Mouse (Mus musculus) kidney, postnatal 0 days (tissue): ENCODE results near the gene Brca1. TPM values are rescaled to one million over a fixed set of nuclear protein-coding genes. Genes with fewer than 3 reads are reported as not detected.
A peak's percentile ranks its signal among the peaks of the same experiment; 100 is the strongest.

Experiments used
- ATAC-seq: fragments of 200-750 bp; cut with Nextera tagmentation; replicated peaks from 2 replicates; pipeline ENCODE4 v1.8.0; 2017; ENCODE audit warnings: low read depth, moderate number of reproducible peaks, moderate TSS enrichment, moderate library complexity; ENCODE audit not compliant: low FRiP score
- DNase-seq: peaks from one replicate; pipeline ENCODE4 v3.0.0-alpha.2; 2016; ENCODE audit warnings: low spot score
- H3K27ac ChIP-seq: fragments of 300-500 bp; sonication (generic); 2 replicates; pipeline ENCODE4 v1.5.1; 2014; ENCODE audit warnings: mild to moderate bottlenecking
- H3K27me3 ChIP-seq: fragments of 300-500 bp; sonication (generic); 2 replicates; pipeline ENCODE4 v1.6.1; 2014; ENCODE audit warnings: low read length, mixed read lengths; ENCODE audit not compliant: insufficient read depth
- H3K36me3 ChIP-seq: fragments of 300-500 bp; sonication (generic); 2 replicates; pipeline ENCODE4 v1.6.1; 2014; ENCODE audit warnings: low read length, mixed read lengths; ENCODE audit not compliant: insufficient read depth
- H3K4me1 ChIP-seq: fragments of 300-500 bp; sonication (generic); replicated peaks from 2 replicates; pipeline ENCODE4 v1.6.1; 2014; ENCODE audit warnings: antibody characterized with exemption, low read length, mixed read lengths; ENCODE audit not compliant: insufficient read depth
- H3K4me2 ChIP-seq: fragments of 300-500 bp; sonication (generic); 2 replicates; pipeline ENCODE4 v1.6.1; 2014; ENCODE audit warnings: mild to moderate bottlenecking, low read length, moderate library complexity, mixed read lengths
- H3K4me3 ChIP-seq: fragments of 300-500 bp; sonication (generic); replicated peaks from 2 replicates; pipeline ENCODE4 v1.5.1; 2014; ENCODE audit warnings: low read depth, low read length
- H3K9ac ChIP-seq: fragments of 300-500 bp; sonication (generic); 2 replicates; pipeline ENCODE4 v1.6.1; 2014; ENCODE audit warnings: low read depth, low read length
- H3K9me3 ChIP-seq: fragments of 300-500 bp; sonication (generic); replicated peaks from 2 replicates; pipeline ENCODE4 v1.6.1; 2016; ENCODE audit warnings: low read length, inconsistent platforms, mixed read lengths
- CTCF ChIP-seq: IDR thresholded peaks from 2 replicates; pipeline ENCODE4 v1.5.1; 2016; ENCODE audit warnings: antibody characterized with exemption, low read depth, mild to moderate bottlenecking, moderate library complexity
- WGBS: fragments of 180-500 bp; shearing (Covaris S2); extraction: QIAGEN DNeasy Blood & Tissue Kit; methylation state at CpG from one replicate; pipeline ENCODE4 v1.1.7; 2014; 5-methylcytosine and 5-hydroxymethylcytosine counted together
- polyA plus RNA-seq: library from polyadenylated mRNA; unstranded; fragments of >200 nt; fragmentation: Nextera tagmentation; extraction: Ambion mirVana; gene quantifications from 2 replicates; pipeline ENCODE4 v1.2.1, GENCODE M21; 2015

Brca1 gene
- 4.2 and 6.3 TPM in 2 replicates for polyA plus RNA-seq

- peak; percentile 98 for DNase-seq
- H3K4me1 ChIP-seq, result peaks cover 16% of the 10 kb centered on the region
- peak within 1 kb of the TSS; percentile 97 for H3K27ac ChIP-seq
- ATAC-seq, result peak; percentile 65
- H3K4me3 ChIP-seq, result peak within 1 kb of the TSS; percentile 77
- 0 out of 2 replicates have a peak, but pooled peaks cover 3% of the 10 kb centered on the region for H3K36me3 ChIP-seq
- H3K9me3 ChIP-seq, result no peaks in the 10 kb centered on the region
- peak within 1 kb of the TSS; percentile 81 for H3K9ac ChIP-seq
- TF ChIP-seq CTCF, result no peak
- WGBS, result under 1% methylated on average over 43 of the region's 43 CpGs
- H3K4me2 ChIP-seq, result peak within 1 kb of the TSS; percentile 77
- H3K27me3 ChIP-seq, result no peaks in the 10 kb centered on the region
Measured at GRCm38 (mm10) chr11:101551751-101552475, at the start of gene Brca1, which contains the start of gene Nbr1. Gene Brca1, minus strand, starts transcription at chr11:101551955. Gene Nbr1, plus strand, starts transcription at chr11:101552149.

DNA sequence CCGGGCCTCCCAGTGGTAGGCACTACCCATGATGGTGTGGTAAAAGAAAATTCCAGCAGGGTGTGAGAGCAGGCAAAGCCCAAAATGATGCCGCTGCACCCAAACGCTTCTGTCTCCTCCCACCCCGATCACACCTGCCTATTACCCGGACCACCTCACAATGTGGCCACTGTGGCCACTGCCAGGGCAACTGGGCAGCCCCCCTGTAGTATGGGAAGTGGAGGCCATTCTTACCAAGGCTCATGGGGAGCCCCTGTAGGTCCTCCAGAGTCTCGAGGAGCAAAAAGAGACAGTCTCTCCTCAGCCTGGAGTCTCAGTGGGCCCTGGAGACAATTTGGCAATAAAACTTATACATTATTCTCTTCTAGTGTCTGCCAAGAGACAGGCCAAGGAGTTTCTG lies 47.4 kb upstream of the Brca1 start, which contains the start of gene Gm11634:
TSS of gene Gm11634 (minus strand) at position 101 of the 400 bp plus-strand sequence.
- no peak for TF ChIP-seq CTCF
- Histone ChIP-seq H3K4me3 (no peak within 1 kb of the TSS), H3K4me1 (no peaks in the 10 kb centered on the region), H3K36me3 (no peaks in the 10 kb centered on the region), H3K9ac (no peak within 1 kb of the TSS), H3K4me2 (no peak within 1 kb of the TSS), H3K27ac (no peak within 1 kb of the TSS), H3K27me3 (no peaks in the 10 kb centered on the region), H3K9me3 (no peaks in the 10 kb centered on the region)
- no peak for DNase-seq
- ATAC-seq, result no peak
- 82% methylated on average over 6 of the region's 6 CpGs for WGBS

DNA sequence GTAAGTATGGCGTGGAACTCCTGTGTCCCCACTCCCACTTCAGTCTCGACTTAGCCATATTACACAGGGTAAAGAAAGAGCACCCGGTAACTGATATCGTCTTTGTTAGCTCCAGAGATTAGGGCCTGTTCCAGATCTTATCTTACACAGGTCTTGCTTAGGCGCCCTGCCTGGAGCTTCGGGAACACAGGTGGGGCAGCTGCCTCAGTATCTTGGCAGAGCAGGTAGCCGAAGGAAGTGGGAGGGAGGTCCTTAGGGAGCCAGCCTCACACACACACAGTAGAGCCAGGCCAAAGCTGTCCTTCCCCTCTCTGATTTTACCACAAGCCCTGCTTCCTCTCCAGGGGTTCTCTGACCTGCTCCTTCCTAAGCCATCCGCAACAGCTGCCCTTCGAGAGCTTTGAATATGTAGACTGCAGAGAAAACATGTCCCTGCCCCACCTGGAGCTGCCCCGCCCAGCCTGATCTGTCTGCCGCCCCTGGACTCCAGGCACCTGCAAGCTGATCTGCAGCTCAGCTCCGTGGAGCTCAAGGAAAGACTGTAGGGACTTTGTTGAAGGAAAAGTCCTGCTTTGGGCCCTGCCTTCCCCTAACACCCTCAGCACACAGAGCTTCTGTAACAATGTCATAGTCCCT lies 38.4 kb upstream of the Brca1 start:
- WGBS, result 76% methylated on average over 12 of the region's 12 CpGs
- no peak for ATAC-seq

GRCm38 (mm10) chr11:101589444-101589843 lies 37.7 kb upstream of the Brca1 start:
- Histone ChIP-seq H3K27me3 (no peaks in the 10 kb centered on the region), H3K4me2 (no peak overlapping the region), H3K4me1 (no peaks in the 10 kb centered on the region), H3K27ac (peak overlapping the region; percentile 69; the same call in 1 of the 2 replicates), H3K9ac (no peak overlapping the region), H3K4me3 (no peak overlapping the region), H3K9me3 (no peaks in the 10 kb centered on the region), H3K36me3 (no peaks in the 10 kb centered on the region)
- DNase-seq (peak; percentile 82), ATAC-seq (peak; percentile 62)
- TF ChIP-seq CTCF, result peak; percentile 84
- 26% methylated on average over 5 of the region's 5 CpGs for WGBS

More for the DNA sequence above, 38.4 kb upstream of the Brca1 start:
- Histone ChIP-seq H3K9me3 (no peaks in the 10 kb centered on the region), H3K36me3 (no peaks in the 10 kb centered on the region), H3K4me1 (no peaks in the 10 kb centered on the region), H3K4me3 (no peak overlapping the region), H3K27me3 (no peaks in the 10 kb centered on the region), H3K27ac (peak overlapping the region; percentile 69; the same call in 1 of the 2 replicates), H3K9ac (no peak overlapping the region), H3K4me2 (no peak overlapping the region)
- no peak for DNase-seq
- no peak for TF ChIP-seq CTCF

GRCm38 (mm10) chr11:101588868-101589267 lies 37.1 kb upstream of the Brca1 start:
- DNase-seq (no peak), ATAC-seq (no peak)
- H3K4me3 ChIP-seq, result no peak overlapping the region
- H3K36me3 ChIP-seq, result no peaks in the 10 kb centered on the region
- TF ChIP-seq CTCF, result no peak
- peak overlapping the region; percentile 51; the same call in 1 of the 2 replicates for H3K27ac ChIP-seq
- H3K4me2 ChIP-seq, result no peak overlapping the region
- no peaks in the 10 kb centered on the region for H3K9me3 ChIP-seq
- no peaks in the 10 kb centered on the region for H3K4me1 ChIP-seq
- WGBS, result 88% methylated on average over 7 of the region's 7 CpGs
- H3K27me3 ChIP-seq, result no peaks in the 10 kb centered on the region
- no peak overlapping the region for H3K9ac ChIP-seq

DNA sequence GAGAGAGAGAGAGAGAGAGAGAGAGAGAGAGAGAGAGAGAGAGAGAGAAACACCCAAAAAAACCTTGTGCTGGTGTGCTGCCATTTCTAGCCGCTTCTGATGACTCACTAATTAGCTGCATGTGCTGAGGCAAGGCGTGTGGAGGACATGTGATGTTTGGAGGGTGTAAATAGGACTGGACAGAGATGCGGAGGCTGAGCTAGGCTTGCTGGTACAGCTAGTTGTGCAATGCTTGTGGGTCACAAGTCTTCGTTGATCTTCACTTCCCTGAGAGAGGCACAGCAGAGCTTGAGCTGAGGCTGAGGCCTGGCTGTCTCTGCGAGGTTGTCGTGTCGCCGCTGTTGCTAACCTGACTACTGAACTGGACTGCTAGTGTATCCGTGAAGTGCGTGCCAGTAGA lies 35.9 kb upstream of the Brca1 start:
- no peak for DNase-seq
- Histone ChIP-seq H3K36me3 (no peaks in the 10 kb centered on the region), H3K4me3 (no peak overlapping the region), H3K27ac (no peak overlapping the region), H3K4me1 (no peaks in the 10 kb centered on the region), H3K4me2 (no peak overlapping the region), H3K9me3 (no peaks in the 10 kb centered on the region), H3K27me3 (no peaks in the 10 kb centered on the region), H3K9ac (no peak overlapping the region)
- 83% methylated on average over 10 of the region's 10 CpGs for WGBS
- ATAC-seq, result no peak
- no peak for TF ChIP-seq CTCF
